Mouse (Mus musculus): ENCODE data around the gene Gm20388. TPM values are rescaled to one million over a fixed set of nuclear protein-coding genes. Genes with fewer than 3 reads are reported as not detected.

Gene Gm20388
- polyA plus RNA-seq, 1 experiment from 2014 or later, result not detected

GRCm38 (mm10) chr8:120388246-120388645 is 477.6 kb downstream of the Gm20388 start:
- ATAC-seq, result no peak
- no peak for TF ChIP-seq CTCF (IDR thresholded peaks at IDR 0.05; ENCODE audit: low read depth)
- 92% methylated on average over 6 of the region's 6 CpGs for WGBS

GRCm38 (mm10) chr8:120390598-120390997 is 480.0 kb downstream of the Gm20388 start:
- Histone ChIP-seq H3K27me3 (replicated peaks; ENCODE audit: control insufficient read depth, insufficient read depth, low read length) (no peaks in the 10 kb centered on the region), H3K9me3 (ENCODE audit: control insufficient read depth) (no peaks in the 10 kb centered on the region), H3K4me1 (replicated peaks; ENCODE audit: control insufficient read depth, insufficient read depth, low read length) (peaks cover 3% of the 10 kb centered on the region; the same call in 1 of the 2 replicates), H3K4me2 (replicated peaks; ENCODE audit: low read depth) (no peak overlapping the region), H3K27ac (ENCODE audit: low read depth, low read length) (no peak overlapping the region), H3K36me3 (ENCODE audit: control insufficient read depth, insufficient read depth) (no peaks in the 10 kb centered on the region), H3K4me3 (ENCODE audit: low read depth, low read length) (no peak overlapping the region), H3K9ac (ENCODE audit: low read depth, low read length) (no peak overlapping the region)
- WGBS, result 95% methylated on average over 7 of the region's 7 CpGs
- no peak for ATAC-seq
- TF ChIP-seq CTCF (IDR thresholded peaks at IDR 0.05; ENCODE audit: low read depth), result no peak

More at GRCm38 (mm10) chr8:120388246-120388645, 477.6 kb downstream of the Gm20388 start:
- Histone ChIP-seq H3K4me2 (replicated peaks; ENCODE audit: low read depth) (no peak overlapping the region), H3K9me3 (ENCODE audit: control insufficient read depth) (no peaks in the 10 kb centered on the region), H3K4me3 (ENCODE audit: low read depth, low read length) (no peak overlapping the region), H3K27me3 (replicated peaks; ENCODE audit: control insufficient read depth, insufficient read depth, low read length) (no peaks in the 10 kb centered on the region), H3K27ac (ENCODE audit: low read depth, low read length) (no peak overlapping the region), H3K9ac (ENCODE audit: low read depth, low read length) (no peak overlapping the region), H3K4me1 (replicated peaks; ENCODE audit: control insufficient read depth, insufficient read depth, low read length) (peaks cover 6% of the 10 kb centered on the region), H3K36me3 (ENCODE audit: control insufficient read depth, insufficient read depth) (no peaks in the 10 kb centered on the region)

GRCm38 (mm10) chr8:120391856-120392255 is 481.2 kb downstream of the Gm20388 start:
- Histone ChIP-seq H3K36me3 (ENCODE audit: control insufficient read depth, insufficient read depth) (no peaks in the 10 kb centered on the region), H3K27me3 (replicated peaks; ENCODE audit: control insufficient read depth, insufficient read depth, low read length) (no peaks in the 10 kb centered on the region), H3K9ac (ENCODE audit: low read depth, low read length) (no peak overlapping the region), H3K4me1 (replicated peaks; ENCODE audit: control insufficient read depth, insufficient read depth, low read length) (peaks cover 3% of the 10 kb centered on the region; the same call in 1 of the 2 replicates), H3K4me3 (ENCODE audit: low read depth, low read length) (no peak overlapping the region), H3K9me3 (ENCODE audit: control insufficient read depth) (no peaks in the 10 kb centered on the region), H3K27ac (ENCODE audit: low read depth, low read length) (no peak overlapping the region), H3K4me2 (replicated peaks; ENCODE audit: low read depth) (0 out of 2 replicates have a peak overlapping the region, but pooled peaks have one; percentile 17)
- 29% methylated on average over 21 of the region's 21 CpGs for WGBS
- no peak for ATAC-seq
- no peak for TF ChIP-seq CTCF (IDR thresholded peaks at IDR 0.05; ENCODE audit: low read depth)

- Histone ChIP-seq H3K27ac (ENCODE audit: low read depth, low read length) (no peak overlapping the region), H3K9me3 (ENCODE audit: control insufficient read depth) (no peaks in the 10 kb centered on the region), H3K36me3 (ENCODE audit: control insufficient read depth, insufficient read depth) (no peaks in the 10 kb centered on the region), H3K27me3 (replicated peaks; ENCODE audit: control insufficient read depth, insufficient read depth, low read length) (no peaks in the 10 kb centered on the region), H3K9ac (ENCODE audit: low read depth, low read length) (no peak overlapping the region), H3K4me1 (replicated peaks; ENCODE audit: control insufficient read depth, insufficient read depth, low read length) (peaks cover 3% of the 10 kb centered on the region; the same call in 1 of the 2 replicates), H3K4me2 (replicated peaks; ENCODE audit: low read depth) (no peak overlapping the region), H3K4me3 (ENCODE audit: low read depth, low read length) (no peak overlapping the region)
- TF ChIP-seq CTCF (IDR thresholded peaks at IDR 0.05; ENCODE audit: low read depth), result no peak
- WGBS, result 67% methylated on average over 11 of the region's 11 CpGs
- ATAC-seq, result no peak
These were observed 482.4 kb downstream of the Gm20388 start for GRCm38 (mm10) chr8:120393085-120393484.

GRCm38 (mm10) chr8:120393871-120394275 is 483.2 kb downstream of the Gm20388 start:
- no peak overlapping the region for H3K4me2 ChIP-seq (replicated peaks; ENCODE audit: low read depth)
- no peaks in the 10 kb centered on the region for H3K27me3 ChIP-seq (replicated peaks; ENCODE audit: control insufficient read depth, insufficient read depth, low read length)
- H3K4me3 ChIP-seq (ENCODE audit: low read depth, low read length), result no peak overlapping the region
- WGBS, result 92% methylated on average over 9 of the region's 9 CpGs
- H3K9me3 ChIP-seq (ENCODE audit: control insufficient read depth), result no peaks in the 10 kb centered on the region
- TF ChIP-seq CTCF (IDR thresholded peaks at IDR 0.05; ENCODE audit: low read depth), result no peak
- no peak for ATAC-seq
- no peaks in the 10 kb centered on the region for H3K36me3 ChIP-seq (ENCODE audit: control insufficient read depth, insufficient read depth)
- H3K4me1 ChIP-seq (replicated peaks; ENCODE audit: control insufficient read depth, insufficient read depth, low read length), result peaks cover 3% of the 10 kb centered on the region; the same call in 1 of the 2 replicates
- H3K9ac ChIP-seq (ENCODE audit: low read depth, low read length), result no peak overlapping the region
- no peak overlapping the region for H3K27ac ChIP-seq (ENCODE audit: low read depth, low read length)

- Histone ChIP-seq H3K27ac (ENCODE audit: low read depth, low read length) (no peak overlapping the region), H3K36me3 (ENCODE audit: control insufficient read depth, insufficient read depth) (no peaks in the 10 kb centered on the region), H3K4me3 (ENCODE audit: low read depth, low read length) (no peak overlapping the region), H3K9ac (ENCODE audit: low read depth, low read length) (no peak overlapping the region), H3K4me1 (replicated peaks; ENCODE audit: control insufficient read depth, insufficient read depth, low read length) (peaks cover 3% of the 10 kb centered on the region; the same call in 1 of the 2 replicates), H3K4me2 (replicated peaks; ENCODE audit: low read depth) (no peak overlapping the region), H3K9me3 (ENCODE audit: control insufficient read depth) (no peaks in the 10 kb centered on the region), H3K27me3 (replicated peaks; ENCODE audit: control insufficient read depth, insufficient read depth, low read length) (no peaks in the 10 kb centered on the region)
- ATAC-seq, result no peak
- peak; percentile 28 for TF ChIP-seq CTCF (IDR thresholded peaks at IDR 0.05; ENCODE audit: low read depth)
- 94% methylated on average over 3 of the region's 3 CpGs for WGBS
These were observed 485.3 kb downstream of the Gm20388 start for GRCm38 (mm10) chr8:120395892-120396291.

- WGBS, result 77% methylated on average over 3 of the region's 3 CpGs
- H3K9ac ChIP-seq (ENCODE audit: low read depth, low read length), result no peak overlapping the region
- no peak for TF ChIP-seq CTCF (IDR thresholded peaks at IDR 0.05; ENCODE audit: low read depth)
- H3K27ac ChIP-seq (ENCODE audit: low read depth, low read length), result no peak overlapping the region
- no peaks in the 10 kb centered on the region for H3K9me3 ChIP-seq (ENCODE audit: control insufficient read depth)
- H3K4me3 ChIP-seq (ENCODE audit: low read depth, low read length), result no peak overlapping the region
- no peak for ATAC-seq
- no peaks in the 10 kb centered on the region for H3K27me3 ChIP-seq (replicated peaks; ENCODE audit: control insufficient read depth, insufficient read depth, low read length)
- H3K4me2 ChIP-seq (replicated peaks; ENCODE audit: low read depth), result no peak overlapping the region
- no peaks in the 10 kb centered on the region for H3K36me3 ChIP-seq (ENCODE audit: control insufficient read depth, insufficient read depth)
- H3K4me1 ChIP-seq (replicated peaks; ENCODE audit: control insufficient read depth, insufficient read depth, low read length), result peaks cover 3% of the 10 kb centered on the region; the same call in 1 of the 2 replicates
These were observed 486.1 kb downstream of the Gm20388 start for GRCm38 (mm10) chr8:120396756-120397155.
